Mouse (Mus musculus): ENCODE results near the gene Gm10518.

DNA sequence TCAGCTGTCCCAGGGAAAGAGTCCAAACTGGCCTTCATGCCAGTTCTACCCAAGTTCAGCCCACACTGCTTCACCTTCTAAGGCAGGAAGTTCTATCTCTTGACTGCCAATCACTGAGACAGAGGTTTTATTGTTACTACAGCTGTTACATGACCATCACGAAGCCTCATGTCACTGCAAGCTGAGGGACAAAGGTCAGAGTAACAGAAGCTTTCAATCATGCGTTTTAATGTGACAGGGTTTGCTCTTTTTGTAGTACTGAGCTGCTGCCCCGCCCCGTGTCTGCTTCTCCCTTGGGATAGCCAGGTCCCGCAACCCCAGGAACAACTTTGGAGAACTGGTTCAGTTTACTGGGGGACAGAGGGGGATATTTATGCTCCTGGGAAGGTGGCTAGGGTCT, 21.4 kb downstream of the Gm10518 start:
- no peak for TF ChIP-seq CTCF (IDR thresholded peaks at IDR 0.05; ENCODE audit: borderline replicate concordance, extremely low read depth, insufficient read depth, insufficient read length)
- no peak for TF ChIP-seq POLR2A (IDR thresholded peaks at IDR 0.05; ENCODE audit: borderline replicate concordance, extremely low read depth, insufficient read depth, insufficient read length, poor library complexity, severe bottlenecking)

Measured in brain, embryonic 14.5 days (tissue).